Mouse (Mus musculus) CH12.LX (cell line): Measurements from ENCODE around the gene Aldh3a1.
"Not testable (repeated sequence)": the region's sequence is repeated elsewhere in the genome, so short reads cannot be mapped to it uniquely, and the experiment has no call there.

Source experiments
- CHD1 ChIP-seq: IDR thresholded peaks from 2 replicates; pipeline ENCODE4 v1.6.1; 2012; ENCODE audit warnings: low read depth, low read length, improper control_type of control experiment, inconsistent platforms
- CTCF ChIP-seq, 2 experiments: IDR thresholded peaks in 1 of 2; conservative IDR thresholded peaks in 1 of 2; 2 replicates each; pipeline ENCODE4 v1.5.1; 2011 to 2012; ENCODE audit warnings: low read depth in 2 of 2, low read length in 2 of 2, improper control_type of control experiment in 1 of 2, inconsistent platforms in 1 of 2, mild to moderate bottlenecking in 1 of 2, moderate library complexity in 1 of 2
- ELF1 ChIP-seq: IDR thresholded peaks from 2 replicates; pipeline ENCODE4 v1.6.1; 2014; ENCODE audit warnings: low read depth, mild to moderate bottlenecking, inconsistent platforms, low read length, improper control_type of control experiment
- EP300 ChIP-seq: IDR thresholded peaks from 2 replicates; pipeline ENCODE4 v1.6.1; 2011; ENCODE audit warnings: low read length, improper control_type of control experiment
- GABPA ChIP-seq: IDR thresholded peaks from 2 replicates; pipeline ENCODE4 v1.6.1; 2012; ENCODE audit warnings: low read depth, low read length, improper control_type of control experiment, inconsistent platforms; ENCODE audit not compliant: insufficient replicate concordance
- NELFE ChIP-seq: IDR thresholded peaks from 2 replicates; pipeline ENCODE4 v1.6.1; 2011; ENCODE audit warnings: low read depth, low read length, improper control_type of control experiment
- POLR2A ChIP-seq: IDR thresholded peaks from 2 replicates; pipeline ENCODE4 v1.6.1; 2011; ENCODE audit warnings: low read depth, mild to moderate bottlenecking, improper control_type of control experiment, low read length
- TCF12 ChIP-seq: IDR thresholded peaks from 2 replicates; pipeline ENCODE4 v1.6.1; 2014; ENCODE audit warnings: low read depth, mild to moderate bottlenecking, inconsistent platforms, low read length, improper control_type of control experiment
- ZMIZ1 ChIP-seq: IDR thresholded peaks from 2 replicates; pipeline ENCODE4 v1.6.1; 2012; ENCODE audit warnings: low read depth, mild to moderate bottlenecking, inconsistent platforms, low read length, improper control_type of control experiment

DNA sequence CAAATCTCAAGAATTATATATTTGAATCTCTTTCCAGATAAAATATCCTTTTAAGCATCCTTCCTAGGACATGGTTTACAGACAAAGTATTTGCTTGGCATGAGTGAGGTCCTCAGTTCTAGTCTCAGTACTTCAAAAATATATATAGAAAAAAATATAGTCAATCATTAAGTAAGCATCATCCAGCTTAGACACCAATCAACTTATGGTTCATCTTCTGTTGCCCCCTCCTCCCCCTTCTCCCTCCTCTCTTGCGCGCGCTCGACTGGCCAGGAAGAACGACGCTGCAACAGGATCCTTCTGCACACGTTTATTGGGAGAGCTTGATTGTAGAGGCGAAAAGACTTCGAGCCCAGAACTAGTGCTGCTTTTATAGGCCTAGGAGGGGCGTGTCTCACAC is 15.2 kb upstream of the Aldh3a1 start:
- TF ChIP-seq TCF12; CTCF (conservative IDR thresholded peaks at IDR 0.05 in 1 of 2, IDR thresholded peaks at IDR 0.05 in 1 of 2; ENCODE audit: low read depth in 2 of 2, low read length in 2 of 2); ZMIZ1; ELF1; CHD1; POLR2A; GABPA; EP300; NELFE: not testable (repeated sequence)
